Mouse (Mus musculus): ENCODE results near the gene Sox30. TPM values are rescaled to one million over a fixed set of nuclear protein-coding genes. Genes with fewer than 3 reads are reported as not detected.

Gene Sox30
- 0.09 and 0.14 TPM in 2 replicates for polyA plus RNA-seq (2015; fragmentation: Nextera tagmentation; extraction: Ambion mirVana)

- Histone ChIP-seq H3K9ac (peak within 1 kb of the TSS; percentile 95), H3K4me1 (peaks cover 7% of the 10 kb centered on the region), H3K4me2 (peak within 1 kb of the TSS; percentile 85), H3K9me3 (peaks cover 4% of the 10 kb centered on the region; the same call in 1 of the 2 replicates), H3K27me3 (replicated peaks) (peaks cover 12% of the 10 kb centered on the region), H3K27ac (replicated peaks) (peak within 1 kb of the TSS; percentile 65), H3K4me3 (peak within 1 kb of the TSS; percentile 72), H3K36me3 (no peaks in the 10 kb centered on the region)
- WGBS = 10% methylated on average over 78 of the region's 115 CpGs
- peak; percentile 71 for ATAC-seq (ENCODE audit: extremely low read depth, insufficient number of reproducible peaks, low FRiP score, low TSS enrichment)
These were observed at the start of gene Sox30 for GRCm38 (mm10) chr11:45979946-45980892. TSS of gene Sox30 (plus strand) at chr11:45980310.

GRCm38 (mm10) chr11:45932771-45933170 is 47.3 kb upstream of the Sox30 start:
- H3K9ac ChIP-seq = no peak overlapping the region
- no peak overlapping the region for H3K27ac ChIP-seq (replicated peaks)
- no peaks in the 10 kb centered on the region for H3K9me3 ChIP-seq
- peaks cover 94% of the 10 kb centered on the region for H3K36me3 ChIP-seq
- H3K4me3 ChIP-seq = no peak overlapping the region
- WGBS = 82% methylated on average over 10 of the region's 10 CpGs
- H3K4me1 ChIP-seq = 0 out of 2 replicates have a peak, but pooled peaks cover 3% of the 10 kb centered on the region
- no peak for ATAC-seq (ENCODE audit: extremely low read depth, insufficient number of reproducible peaks, low FRiP score, low TSS enrichment)
- no peak overlapping the region for H3K4me2 ChIP-seq
- no peaks in the 10 kb centered on the region for H3K27me3 ChIP-seq (replicated peaks)

GRCm38 (mm10) chr11:45937478-45937877 is 42.6 kb upstream of the Sox30 start:
- H3K27ac ChIP-seq (replicated peaks) = no peak overlapping the region
- no peak for ATAC-seq (ENCODE audit: extremely low read depth, insufficient number of reproducible peaks, low FRiP score, low TSS enrichment)
- no peaks in the 10 kb centered on the region for H3K9me3 ChIP-seq
- 93% methylated on average over 8 of the region's 8 CpGs for WGBS
- H3K9ac ChIP-seq = no peak overlapping the region
- H3K4me2 ChIP-seq = no peak overlapping the region
- no peak overlapping the region for H3K4me3 ChIP-seq
- H3K27me3 ChIP-seq (replicated peaks) = no peaks in the 10 kb centered on the region
- H3K4me1 ChIP-seq = peaks cover 19% of the 10 kb centered on the region
- peaks cover 71% of the 10 kb centered on the region for H3K36me3 ChIP-seq

- H3K9ac ChIP-seq = no peak overlapping the region
- H3K4me3 ChIP-seq = no peak overlapping the region
- H3K4me2 ChIP-seq = no peak overlapping the region
- no peak for ATAC-seq (ENCODE audit: extremely low read depth, insufficient number of reproducible peaks, low FRiP score, low TSS enrichment)
- H3K36me3 ChIP-seq = peaks cover 56% of the 10 kb centered on the region
- WGBS = 73% methylated on average over 8 of the region's 8 CpGs
- H3K9me3 ChIP-seq = no peaks in the 10 kb centered on the region
- H3K27me3 ChIP-seq (replicated peaks) = no peaks in the 10 kb centered on the region
- H3K4me1 ChIP-seq = peaks cover 32% of the 10 kb centered on the region
- no peak overlapping the region for H3K27ac ChIP-seq (replicated peaks)
These were observed 41.2 kb upstream of the Sox30 start for GRCm38 (mm10) chr11:45938917-45939316.

GRCm38 (mm10) chr11:45942281-45942680 is 37.8 kb upstream of the Sox30 start:
- H3K9me3 ChIP-seq = no peaks in the 10 kb centered on the region
- H3K27me3 ChIP-seq (replicated peaks) = no peaks in the 10 kb centered on the region
- peak overlapping the region; percentile 91 for H3K4me2 ChIP-seq
- WGBS = 82% methylated on average over 7 of the region's 7 CpGs
- no peak overlapping the region for H3K9ac ChIP-seq
- H3K36me3 ChIP-seq = peaks cover 23% of the 10 kb centered on the region
- H3K27ac ChIP-seq (replicated peaks) = no peak overlapping the region
- H3K4me3 ChIP-seq = 0 out of 2 replicates have a peak overlapping the region, but pooled peaks have one; percentile 93
- ATAC-seq (ENCODE audit: extremely low read depth, insufficient number of reproducible peaks, low FRiP score, low TSS enrichment) = no peak
- peaks cover 36% of the 10 kb centered on the region for H3K4me1 ChIP-seq

DNA sequence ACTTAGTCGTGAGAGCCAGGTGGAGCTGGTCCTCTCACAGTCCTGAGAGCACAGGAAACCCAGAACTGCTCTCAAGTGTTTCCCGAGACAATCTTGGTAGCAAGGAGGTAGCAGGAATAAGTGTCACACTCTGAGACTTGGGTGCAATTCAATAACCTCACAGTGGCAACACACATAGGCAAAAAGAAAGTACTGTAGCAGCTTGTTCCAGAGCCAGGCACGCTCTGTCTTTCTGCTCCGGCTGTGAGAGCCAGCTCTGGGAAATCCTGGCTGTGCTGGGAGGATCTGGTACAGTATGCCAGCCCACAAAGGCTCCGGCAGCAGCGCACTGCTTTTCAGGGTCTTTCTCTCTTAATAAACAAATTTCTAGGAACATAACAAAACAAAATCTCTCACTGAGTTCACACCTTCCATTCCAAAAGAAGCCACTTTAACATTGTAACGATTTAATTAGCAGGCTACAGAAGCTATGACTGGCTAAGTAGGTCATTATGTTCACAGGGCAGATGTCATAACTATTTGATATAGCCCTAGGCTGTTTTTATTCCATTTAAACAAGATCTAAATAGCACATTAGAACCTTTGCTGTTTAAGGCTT is 36.9 kb upstream of the Sox30 start:
- H3K27ac ChIP-seq (replicated peaks) = 0 out of 2 replicates have a peak overlapping the region, but pooled peaks have one; percentile 20
- no peaks in the 10 kb centered on the region for H3K9me3 ChIP-seq
- no peaks in the 10 kb centered on the region for H3K27me3 ChIP-seq (replicated peaks)
- peak overlapping the region; percentile 91 for H3K4me2 ChIP-seq
- ATAC-seq (ENCODE audit: extremely low read depth, insufficient number of reproducible peaks, low FRiP score, low TSS enrichment) = no peak
- peaks cover 36% of the 10 kb centered on the region for H3K4me1 ChIP-seq
- peak overlapping the region; percentile 93 for H3K4me3 ChIP-seq
- WGBS = 55% methylated on average over 7 of the region's 7 CpGs
- H3K9ac ChIP-seq = peak overlapping the region; percentile 97
- peaks cover 26% of the 10 kb centered on the region for H3K36me3 ChIP-seq

DNA sequence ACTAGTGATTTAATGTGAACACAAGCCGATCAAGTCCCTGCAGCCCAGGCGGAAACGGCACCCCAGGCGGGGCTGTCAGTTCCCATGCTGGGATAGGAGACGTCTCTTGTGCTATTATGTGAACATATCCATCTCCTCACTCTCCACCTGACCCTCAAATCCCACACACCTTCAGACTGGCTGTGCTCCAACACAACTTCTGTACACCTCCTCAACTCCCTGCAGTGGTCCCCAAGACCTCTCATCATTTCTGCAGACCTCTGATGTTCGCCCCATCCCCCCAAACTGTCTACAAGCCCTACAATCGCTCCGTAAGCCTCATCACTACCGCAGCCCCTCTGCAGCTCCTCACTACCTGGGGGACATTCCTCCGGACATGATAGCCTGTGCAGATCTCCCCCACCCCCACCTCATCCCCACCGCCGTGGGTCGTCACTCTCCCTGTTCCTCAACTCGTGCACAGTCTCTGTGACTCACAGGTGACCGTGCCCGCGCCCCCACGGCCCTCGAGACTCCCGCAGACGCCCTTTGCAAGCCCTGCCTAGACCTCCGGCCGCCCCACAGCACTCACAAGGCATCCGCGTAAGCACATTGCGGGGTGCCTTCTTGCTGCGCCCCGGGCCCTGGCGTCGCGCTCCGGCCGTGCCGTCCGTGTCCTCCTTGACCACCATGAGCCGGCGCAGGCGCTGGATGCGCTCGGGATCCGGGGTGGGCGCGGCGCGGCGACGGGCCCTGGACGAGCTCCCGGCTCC is 36.0 kb upstream of the Sox30 start:
- Histone ChIP-seq H3K4me1 (peaks cover 31% of the 10 kb centered on the region), H3K27me3 (replicated peaks) (no peaks in the 10 kb centered on the region), H3K9ac (peak overlapping the region; percentile 97), H3K4me2 (peak overlapping the region; percentile 91), H3K36me3 (peaks cover 33% of the 10 kb centered on the region), H3K9me3 (no peaks in the 10 kb centered on the region), H3K27ac (replicated peaks) (peak overlapping the region; percentile 73), H3K4me3 (peak overlapping the region; percentile 93)
- peak; percentile 32 for ATAC-seq (ENCODE audit: extremely low read depth, insufficient number of reproducible peaks, low FRiP score, low TSS enrichment)
- under 1% methylated on average over 49 of the region's 49 CpGs for WGBS

GRCm38 (mm10) chr11:45944643-45945156 is 35.4 kb upstream of the Sox30 start, which contains the start of gene Lsm11:
TSS of gene Lsm11 (minus strand) at chr11:45944935.
- Histone ChIP-seq H3K4me2 (peak within 1 kb of the TSS; percentile 91), H3K4me1 (peaks cover 24% of the 10 kb centered on the region), H3K27me3 (replicated peaks) (no peaks in the 10 kb centered on the region), H3K9me3 (no peaks in the 10 kb centered on the region), H3K4me3 (peak within 1 kb of the TSS; percentile 93), H3K36me3 (peaks cover 39% of the 10 kb centered on the region), H3K9ac (peak within 1 kb of the TSS; percentile 97), H3K27ac (replicated peaks) (peak within 1 kb of the TSS; percentile 73)
- under 1% methylated on average over 55 of the region's 55 CpGs for WGBS
- ATAC-seq (ENCODE audit: extremely low read depth, insufficient number of reproducible peaks, low FRiP score, low TSS enrichment) = peak; percentile 84

DNA sequence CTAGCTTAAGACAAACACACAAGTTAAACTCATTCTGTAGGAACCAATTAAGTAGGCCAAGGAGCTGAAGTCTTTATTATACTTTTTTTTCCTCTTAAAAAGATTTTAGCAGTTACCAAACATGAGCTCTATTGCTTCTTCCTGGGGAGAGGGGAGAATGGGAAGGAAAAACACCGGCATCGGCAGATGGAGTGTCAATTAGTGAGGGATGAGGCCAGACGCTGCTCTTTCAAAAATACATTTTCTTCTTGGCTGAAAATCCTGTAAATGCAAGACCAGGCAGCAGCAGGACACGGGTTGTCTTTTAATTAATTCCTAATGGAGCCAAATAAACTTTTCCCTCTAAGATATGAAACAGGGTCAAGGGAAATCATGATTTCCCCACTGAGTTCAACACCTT is 33.3 kb upstream of the Sox30 start:
- ATAC-seq (ENCODE audit: extremely low read depth, insufficient number of reproducible peaks, low FRiP score, low TSS enrichment) = no peak
- WGBS = 81% methylated on average over 4 of the region's 4 CpGs
- Histone ChIP-seq H3K4me2 (no peak overlapping the region), H3K27me3 (replicated peaks) (no peaks in the 10 kb centered on the region), H3K4me1 (peaks cover 21% of the 10 kb centered on the region), H3K9ac (no peak overlapping the region), H3K4me3 (no peak overlapping the region), H3K27ac (replicated peaks) (no peak overlapping the region), H3K9me3 (no peaks in the 10 kb centered on the region), H3K36me3 (peaks cover 47% of the 10 kb centered on the region)

GRCm38 (mm10) chr11:45947491-45947890 is 32.6 kb upstream of the Sox30 start:
- WGBS = 66% methylated on average over 2 of the region's 2 CpGs
- Histone ChIP-seq H3K4me3 (no peak overlapping the region), H3K4me2 (no peak overlapping the region), H3K27me3 (replicated peaks) (no peaks in the 10 kb centered on the region), H3K4me1 (peaks cover 18% of the 10 kb centered on the region), H3K36me3 (peaks cover 48% of the 10 kb centered on the region), H3K9ac (no peak overlapping the region), H3K9me3 (no peaks in the 10 kb centered on the region), H3K27ac (replicated peaks) (no peak overlapping the region)
- ATAC-seq (ENCODE audit: extremely low read depth, insufficient number of reproducible peaks, low FRiP score, low TSS enrichment) = no peak
